Comparison of ENCODE assay signal across 22 mouse cellular contexts in genomic region chr10:80025044-80025347, GRCm38 (mm10). TPM values are rescaled to one million over a fixed set of nuclear protein-coding genes. Genes with fewer than 3 reads are reported as not detected.
A peak's percentile ranks its signal among the peaks of the same experiment; 100 is the strongest.
DNase-seq lines count a peak whose midpoint lies in the region; ATAC-seq and TF ChIP-seq lines count a peak whose summit lies in the region.
"Had no signal": no experiment of that assay in that cellular context is flagged by ENCODE, and none has a peak within 500 bp of the region (broad histone marks: within the 10 kb centered on the region; RNA-seq: fewer than 3 reads in every experiment).

No protein-coding gene starts in this region.

- no peaks in the 10 kb centered on the region for H3K9me3 ChIP-seq in lung, postnatal 0 days (ENCODE audit: low read length)
- no peaks in the 10 kb centered on the region for H3K9me3 ChIP-seq in CH12.LX (replicated peaks; ENCODE audit: low read length)
- H3K9me3 ChIP-seq in MEL (replicated peaks; ENCODE audit: insufficient read depth, low read length), result no peaks in the 10 kb centered on the region
- H3K9me3 ChIP-seq: forebrain, embryonic 13.5 days; heart, embryonic 15.5 days had no signal

- WGBS in lung, postnatal 0 days, result 67% methylated on average over 4 of the region's 4 CpGs
- WGBS in macrophage (ENCODE audit: missing documents), result 70% methylated on average over 4 of the region's 4 CpGs

- TF ChIP-seq RAD21 in CH12.LX (IDR thresholded peaks at IDR 0.05; ENCODE audit: low read depth, low read length) (no peak), MEL (IDR thresholded peaks at IDR 0.05; ENCODE audit: low read depth, low read length) (no peak)

- TF ChIP-seq POLR2A in CH12.LX (IDR thresholded peaks at IDR 0.05; ENCODE audit: low read depth, low read length) (no peak), MEL (IDR thresholded peaks at IDR 0.05; ENCODE audit: control insufficient read depth in 1 of 2, insufficient read depth in 1 of 2, low read depth in 1 of 2, low read length in 2 of 2, poor library complexity in 1 of 2) (no peak)

- dilution Hi-C loops in CH12.LX (cut with MboI; ENCODE audit: extremely low pct_ligation_motif_present, extremely low pct_unique_long_range_greater_than_20kb, low sequenced_read_pairs), result no loop called here

- no peak overlapping the region for H3K4me2 ChIP-seq in lung, postnatal 0 days (replicated peaks; ENCODE audit: low read depth, low read length)
- H3K4me2 ChIP-seq in CH12.LX (ENCODE audit: insufficient read depth, low read depth, poor library complexity, severe bottlenecking), result peak overlapping the region; percentile 35
- H3K4me2 ChIP-seq: forebrain, embryonic 13.5 days; hindbrain, embryonic 14.5 days; lung, embryonic 14.5 days; midbrain, embryonic 11.5 days had no signal

- no peak for TF ChIP-seq EP300 in lung, postnatal 0 days (IDR thresholded peaks at IDR 0.05)
- TF ChIP-seq EP300 in CH12.LX (IDR thresholded peaks at IDR 0.05; ENCODE audit: low read length) (no peak), MEL (IDR thresholded peaks at IDR 0.05; ENCODE audit: low read depth in 1 of 2, low read length in 2 of 2) (no peak)

- H3K27me3 ChIP-seq in lung, postnatal 0 days (replicated peaks; ENCODE audit: insufficient read depth, low read length), result no peaks in the 10 kb centered on the region
- H3K27me3 ChIP-seq in CH12.LX (replicated peaks) (no peaks in the 10 kb centered on the region), MEL (ENCODE audit: control insufficient read depth in 1 of 2, insufficient read depth in 2 of 2, low read length in 2 of 2) (no peaks in the 10 kb centered on the region)
- H3K27me3 ChIP-seq: heart, embryonic 15.5 days; Patski had no signal

- TF ChIP-seq CTCF in lung, postnatal 0 days (IDR thresholded peaks at IDR 0.05), result no peak
- TF ChIP-seq CTCF in CH12.LX (conservative IDR thresholded peaks at IDR 0.05 in 1 of 2, IDR thresholded peaks at IDR 0.05 in 1 of 2; ENCODE audit: low read depth in 2 of 2, low read length in 2 of 2) (no peak), MEL (IDR thresholded peaks at IDR 0.05 in 2 of 3, conservative IDR thresholded peaks at IDR 0.05 in 1 of 3; ENCODE audit: control insufficient read depth in 1 of 3, insufficient read depth in 1 of 3, low read depth in 2 of 3, low read length in 3 of 3, poor library complexity in 1 of 3, severe bottlenecking in 1 of 3) (no peak)

- no peaks in the 10 kb centered on the region for H3K36me3 ChIP-seq in lung, postnatal 0 days (ENCODE audit: insufficient read depth, low read length)
- H3K36me3 ChIP-seq in CH12.LX (replicated peaks in 1 of 2; ENCODE audit: control insufficient read depth in 1 of 2, insufficient read depth in 1 of 2, low read length in 1 of 2), result peaks cover 62 to 82% of the 10 kb centered on the region in 2 experiments
- peaks cover 2 to 20% of the 10 kb centered on the region in 2 experiments; a peak in 3 of 4 replicates for H3K36me3 ChIP-seq in MEL (ENCODE audit: control insufficient read depth in 1 of 2, insufficient read depth in 2 of 2, low read length in 2 of 2)
- peaks cover 93% of the 10 kb centered on the region for H3K36me3 ChIP-seq in macrophage (ENCODE audit: inconsistent target)
- H3K36me3 ChIP-seq: heart, embryonic 15.5 days had no signal

- no peak for DNase-seq in lung, postnatal 0 days (ENCODE audit: low spot score)
- DNase-seq in lung, adult 18-20 months, result no peak
- DNase-seq in CH12.LX (ENCODE audit: extremely low read depth) (no peak), MEL (ENCODE audit: low read depth, low spot score) (no peak)
- DNase-seq in kidney, postnatal 4 days, result no peak
- DNase-seq in layer of hippocampus, adult 9-11 months, result no peak
- DNase-seq in adrenal gland, postnatal 14 days, result no peak
- DNase-seq: cerebellum, adult 18-20 months; cerebellum, postnatal 14 days; heart, postnatal 4 days; kidney, adult 8-10 months; kidney, postnatal 14 days; lung, embryonic 14.5 days; lung, postnatal 4 days; right cerebral cortex, adult 18-20 months; right cerebral cortex, postnatal 4 days had no signal

- in situ Hi-C loops in CH12.LX (cut with MboI; ENCODE audit: low pct_ligation_motif_present, low pct_unique_long_range_greater_than_20kb, low sequenced_read_pairs), result no loop called here

- H3K79me2 ChIP-seq in CH12.LX (replicated peaks; ENCODE audit: control insufficient read depth, extremely low read depth, insufficient read depth, poor library complexity, severe bottlenecking) (no peaks in the 10 kb centered on the region), MEL (ENCODE audit: control insufficient read depth, insufficient read depth, low read length, poor library complexity) (no peaks in the 10 kb centered on the region), macrophage (ENCODE audit: inconsistent target) (peaks cover 93% of the 10 kb centered on the region)

- no peak overlapping the region for H3K4me3 ChIP-seq in lung, postnatal 0 days (ENCODE audit: low read depth, low read length)
- H3K4me3 ChIP-seq in CH12.LX (replicated peaks in 1 of 3; ENCODE audit: low read depth in 2 of 3, low read length in 2 of 3, poor library complexity in 1 of 3) (peak overlapping the region in 1 of 3 experiments; percentile 34), MEL (ENCODE audit: control insufficient read depth in 1 of 2, insufficient read depth in 1 of 2, low read depth in 2 of 2, low read length in 2 of 2) (no peak overlapping the region), macrophage (ENCODE audit: inconsistent target) (no peak overlapping the region)
- H3K4me3 ChIP-seq: forebrain, embryonic 13.5 days; heart, embryonic 15.5 days had no signal

- ATAC-seq in lung, postnatal 0 days, result no peak
- ATAC-seq: forebrain, embryonic 13.5 days; Patski had no signal

- H3K9ac ChIP-seq in lung, postnatal 0 days (replicated peaks; ENCODE audit: low read depth), result no peak overlapping the region
- peak overlapping the region; percentile 5; the same call in 1 of the 2 replicates for H3K9ac ChIP-seq in CH12.LX (ENCODE audit: insufficient read depth, low read depth)
- no peak overlapping the region for H3K9ac ChIP-seq in MEL (ENCODE audit: control insufficient read depth, low read depth, low read length, poor library complexity, severe bottlenecking)
- H3K9ac ChIP-seq: forebrain, embryonic 13.5 days; heart, embryonic 15.5 days; hindbrain, embryonic 14.5 days; lung, embryonic 14.5 days had no signal

- H3K27ac ChIP-seq in lung, postnatal 0 days (ENCODE audit: low read length), result 0 out of 2 replicates have a peak overlapping the region, but pooled peaks have one; percentile 20
- H3K27ac ChIP-seq in CH12.LX (ENCODE audit: insufficient read depth, low read depth), result peak overlapping the region; percentile 97
- peak overlapping the region; percentile 74; the same call in 1 of the 2 replicates for H3K27ac ChIP-seq in MEL (ENCODE audit: control insufficient read depth, low read depth, low read length)
- H3K27ac ChIP-seq in macrophage, result peak overlapping the region; percentile 79
- H3K27ac ChIP-seq: forebrain, embryonic 13.5 days; heart, embryonic 15.5 days; hindbrain, embryonic 14.5 days had no signal

- peaks cover under 1% of the 10 kb centered on the region; the same call in 1 of the 2 replicates for H3K4me1 ChIP-seq in lung, postnatal 0 days (ENCODE audit: insufficient read depth, low read depth, low read length)
- H3K4me1 ChIP-seq in CH12.LX (ENCODE audit: control insufficient read depth in 1 of 2, insufficient read depth in 2 of 2) (peaks cover 27 to 39% of the 10 kb centered on the region in 2 experiments), MEL (ENCODE audit: control insufficient read depth in 1 of 2, insufficient read depth in 2 of 2, low read length in 2 of 2) (peaks cover 2 to 23% of the 10 kb centered on the region in 2 experiments; a peak in 3 of 4 replicates)

RNA-seq across cellular contexts. Expression of gene Arhgap45, which starts 8.5 kb away (rescaled TPM):
- 20.1 and 22.2 TPM in 2 replicates for polyA plus RNA-seq in lung, postnatal 0 days (2015; fragmentation: Nextera tagmentation; extraction: Ambion mirVana)
- total RNA-seq in CH12.LX (2012; rRNA removed) (23.4 and 25.9 TPM in 2 replicates), CH12.LX (2014; rRNA removed) (10.3 and 11.8 TPM in 2 replicates), MEL (2012; rRNA removed) (25.2 and 26.2 TPM in 2 replicates)
- polyA plus RNA-seq in CH12.LX (2012; ENCODE audit: insufficient read length, low read depth) (20.2 and 21.2 TPM in 2 replicates), MEL (2012; ENCODE audit: insufficient read depth in 1 of 2, insufficient read length in 2 of 2, low read depth in 1 of 2, low replicate concordance in 2 of 2, missing spikeins in 1 of 2) (10 to 100 TPM in 1 of 2 experiments, not detected in 1; 53.6 TPM), macrophage (2018) (56.2 to 124 TPM (median 74.2 TPM) in 3 replicates)
- 100 to 1,000 TPM in 23 of 26 experiments, 10 to 100 TPM in 3; 60.1 to 650 (median 256) TPM for total RNA-seq in macrophage (2018; cell fraction: chromatin; rRNA removed)
- 100 to 1,000 TPM in 7 of 26 experiments, 10 to 100 TPM in 19; 38.3 to 135 (median 73.0) TPM for total RNA-seq in macrophage (2018; cell fraction: cytosol; rRNA removed)
- 100 to 1,000 TPM in 19 of 26 experiments, 10 to 100 TPM in 7; 53.9 to 429 (median 152) TPM for total RNA-seq in macrophage (2018; cell fraction: nucleus; rRNA removed)
- 6.3 and 27.9 TPM in 2 replicates for total RNA-seq in adrenal gland, postnatal 14 days (2021)

RNA-seq across cellular contexts. Expression of gene Polr2e, which starts 14.6 kb away (rescaled TPM):
- 178 and 202 TPM in 2 replicates for polyA plus RNA-seq in lung, postnatal 0 days (2015; fragmentation: Nextera tagmentation; extraction: Ambion mirVana)
- total RNA-seq in CH12.LX (2012; rRNA removed) (127 and 132 TPM in 2 replicates), CH12.LX (2014; rRNA removed) (98.3 and 105 TPM in 2 replicates), MEL (2012; rRNA removed) (156 and 169 TPM in 2 replicates)
- polyA plus RNA-seq in CH12.LX (2012; ENCODE audit: insufficient read length, low read depth) (194 and 227 TPM in 2 replicates), MEL (2012; ENCODE audit: insufficient read depth in 1 of 2, insufficient read length in 2 of 2, low read depth in 1 of 2, low replicate concordance in 2 of 2, missing spikeins in 1 of 2) (100 to 1,000 TPM; 258 to 279 TPM), macrophage (2018) (51.6 to 65.8 TPM (median 54.3 TPM) in 3 replicates)
- total RNA-seq in macrophage (2018; cell fraction: chromatin; rRNA removed), result 10 to 100 TPM in 15 of 26 experiments, 1 to 10 TPM in 11; 2.7 to 32.6 (median 15.8) TPM
- 10 to 100 TPM; 24.1 to 50.6 (median 34.6) TPM for total RNA-seq in macrophage (2018; cell fraction: cytosol; rRNA removed)
- total RNA-seq in macrophage (2018; cell fraction: nucleus; rRNA removed), result 10 to 100 TPM in 17 of 26 experiments, 1 to 10 TPM in 9; 5.7 to 31.9 (median 11.6) TPM
- 98.8 and 108 TPM in 2 replicates for total RNA-seq in adrenal gland, postnatal 14 days (2021)

RNA-seq across cellular contexts. Expression of gene Gpx4, which starts 22.0 kb away (rescaled TPM):
- polyA plus RNA-seq in lung, postnatal 0 days (2015; fragmentation: Nextera tagmentation; extraction: Ambion mirVana), result 1,058 and 1,082 TPM in 2 replicates
- total RNA-seq in CH12.LX (2012; rRNA removed), result 368 and 459 TPM in 2 replicates
- total RNA-seq in CH12.LX (2014; rRNA removed), result 352 and 386 TPM in 2 replicates
- 332 and 353 TPM in 2 replicates for polyA plus RNA-seq in CH12.LX (2012; ENCODE audit: insufficient read length, low read depth)
- total RNA-seq in MEL (2012; rRNA removed), result 422 and 508 TPM in 2 replicates
- 100 to 1,000 TPM in 1 of 2 experiments, not detected in 1; 536 TPM for polyA plus RNA-seq in MEL (2012; ENCODE audit: insufficient read depth in 1 of 2, insufficient read length in 2 of 2, low read depth in 1 of 2, low replicate concordance in 2 of 2, missing spikeins in 1 of 2)
- total RNA-seq in macrophage (2018; cell fraction: chromatin; rRNA removed), result 100 to 1,000 TPM in 8 of 26 experiments, 10 to 100 TPM in 18; 25.2 to 137 (median 85.2) TPM
- total RNA-seq in macrophage (2018; cell fraction: cytosol; rRNA removed), result 100 to 1,000 TPM; 389 to 647 (median 497) TPM
- total RNA-seq in macrophage (2018; cell fraction: nucleus; rRNA removed), result 100 to 1,000 TPM in 20 of 26 experiments, 10 to 100 TPM in 6; 53.9 to 194 (median 123) TPM
- polyA plus RNA-seq in macrophage (2018), result 427 to 512 TPM (median 481 TPM) in 3 replicates
- total RNA-seq in adrenal gland, postnatal 14 days (2021), result 1,329 and 1,354 TPM in 2 replicates

RNA-seq across cellular contexts. Expression of gene Abca7, which starts 28.7 kb away (rescaled TPM):
- polyA plus RNA-seq in lung, postnatal 0 days (2015; fragmentation: Nextera tagmentation; extraction: Ambion mirVana), result 5.5 and 6.5 TPM in 2 replicates
- 6.8 and 7.0 TPM in 2 replicates for total RNA-seq in CH12.LX (2012; rRNA removed)
- total RNA-seq in CH12.LX (2014; rRNA removed), result 2.3 TPM in 2 replicates
- polyA plus RNA-seq in CH12.LX (2012; ENCODE audit: insufficient read length, low read depth), result 5.4 and 6.1 TPM in 2 replicates
- 7.4 and 7.7 TPM in 2 replicates for total RNA-seq in MEL (2012; rRNA removed)
- 10 to 100 TPM in 1 of 2 experiments, not detected in 1; 16.8 TPM for polyA plus RNA-seq in MEL (2012; ENCODE audit: insufficient read depth in 1 of 2, insufficient read length in 2 of 2, low read depth in 1 of 2, low replicate concordance in 2 of 2, missing spikeins in 1 of 2)
- 10 to 100 TPM; 13.8 to 55.3 (median 40.0) TPM for total RNA-seq in macrophage (2018; cell fraction: chromatin; rRNA removed)
- total RNA-seq in macrophage (2018; cell fraction: cytosol; rRNA removed), result 1 to 10 TPM; 2.5 to 9.0 (median 5.6) TPM
- total RNA-seq in macrophage (2018; cell fraction: nucleus; rRNA removed), result 10 to 100 TPM in 25 of 26 experiments, 1 to 10 TPM in 1; 8.8 to 34.3 (median 23.0) TPM
- 3.3 to 10.6 TPM (median 4.0 TPM) in 3 replicates for polyA plus RNA-seq in macrophage (2018)
- 18.7 and 20.7 TPM in 2 replicates for total RNA-seq in adrenal gland, postnatal 14 days (2021)

RNA-seq across cellular contexts. Expression of gene Cnn2, which starts 36.6 kb away (rescaled TPM):
- 483 and 567 TPM in 2 replicates for polyA plus RNA-seq in lung, postnatal 0 days (2015; fragmentation: Nextera tagmentation; extraction: Ambion mirVana)
- 26.3 and 26.9 TPM in 2 replicates for total RNA-seq in CH12.LX (2012; rRNA removed)
- 46.3 and 49.0 TPM in 2 replicates for total RNA-seq in CH12.LX (2014; rRNA removed)
- polyA plus RNA-seq in CH12.LX (2012; ENCODE audit: insufficient read length, low read depth), result 52.6 and 62.7 TPM in 2 replicates
- 8.7 and 9.1 TPM in 2 replicates for total RNA-seq in MEL (2012; rRNA removed)
- 10 to 100 TPM in 1 of 2 experiments, not detected in 1; 25.3 TPM for polyA plus RNA-seq in MEL (2012; ENCODE audit: insufficient read depth in 1 of 2, insufficient read length in 2 of 2, low read depth in 1 of 2, low replicate concordance in 2 of 2, missing spikeins in 1 of 2)
- 10 to 100 TPM in 1 of 26 experiments, 1 to 10 TPM in 15, under 1 TPM in 10; 0.44 to 23.6 (median 1.4) TPM for total RNA-seq in macrophage (2018; cell fraction: chromatin; rRNA removed)
- 1 to 10 TPM; 2.0 to 8.6 (median 4.4) TPM for total RNA-seq in macrophage (2018; cell fraction: cytosol; rRNA removed)
- total RNA-seq in macrophage (2018; cell fraction: nucleus; rRNA removed), result 1 to 10 TPM in 24 of 26 experiments, under 1 TPM in 2; 0.29 to 5.9 (median 2.2) TPM
- polyA plus RNA-seq in macrophage (2018), result 4.0 to 9.8 TPM (median 4.7 TPM) in 3 replicates
- 40.2 and 55.9 TPM in 2 replicates for total RNA-seq in adrenal gland, postnatal 14 days (2021)

Comparison
In these comparisons a context has a peak if more than half of its experiments do, and no peak if none do; other contexts are left out.
1. H3K27ac ChIP-seq: peak in every context shown above with its lines; median percentile 97 in CH12.LX; 79 in macrophage; 74 in MEL; 20 in lung, postnatal 0 days.